In the genomic region with DNA sequence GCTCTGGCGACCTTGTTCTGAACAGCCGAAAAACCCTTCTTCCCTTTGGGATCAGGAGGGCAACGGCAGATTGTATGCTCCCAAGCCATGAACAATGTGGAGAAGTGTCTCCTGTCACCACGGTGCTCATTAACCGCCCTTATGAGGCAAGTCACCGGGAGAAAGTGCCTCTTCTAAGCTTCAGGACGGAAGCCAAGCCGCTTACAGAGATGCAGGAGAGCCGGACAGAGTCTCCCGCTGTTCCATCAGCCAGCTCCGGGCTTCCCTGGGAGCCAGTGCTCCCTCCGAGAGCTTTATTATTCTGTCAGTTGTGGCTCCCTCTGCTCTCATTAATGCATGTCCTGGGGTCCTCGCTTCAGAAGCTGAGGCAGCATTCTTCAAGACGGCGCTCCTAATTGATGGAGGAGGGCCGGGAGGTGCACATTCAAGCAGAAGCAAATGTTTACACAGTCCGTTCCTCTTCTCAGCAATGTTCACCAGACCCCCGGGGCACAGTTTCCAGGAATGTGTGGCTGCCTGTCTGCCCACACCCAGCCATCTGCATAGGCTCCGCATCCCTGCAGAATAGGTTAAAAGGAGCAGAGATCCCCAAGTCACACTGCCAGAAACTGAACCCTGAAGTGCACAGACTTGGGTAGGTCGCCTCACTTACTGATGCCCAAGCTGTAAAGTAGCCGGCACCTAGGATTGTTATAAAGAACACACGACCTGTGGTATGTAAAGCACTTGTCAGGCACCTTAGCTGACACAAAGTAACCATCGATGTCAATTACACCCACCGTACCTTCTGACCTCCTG, we compare ENCODE assay signal across 8 mouse cellular contexts.
DNase-seq lines count a peak whose midpoint lies in the region; ATAC-seq and TF ChIP-seq lines count a peak whose summit lies in the region.

No protein-coding gene starts in this region.

- ATAC-seq in frontal cortex, adult (ENCODE audit: low TSS enrichment): peak; percentile 75
- no peak for ATAC-seq in liver, embryonic 14.5 days (ENCODE audit: insufficient read depth)
- ATAC-seq in activated CD4-positive, CD25-positive, alpha-beta regulatory T cell, adult 4 months: no peak

- no peak for TF ChIP-seq EP300 in liver, embryonic 14.5 days (IDR thresholded peaks at IDR 0.05; ENCODE audit: low read depth)

- H3K27ac ChIP-seq in liver, embryonic 14.5 days: no peak overlapping the region

- no peaks in the 10 kb centered on the region for H3K27me3 ChIP-seq in liver, embryonic 14.5 days (ENCODE audit: control insufficient read depth, insufficient read depth, low read length)

- H3K4me1 ChIP-seq in liver, embryonic 14.5 days (replicated peaks; ENCODE audit: control insufficient read depth in 2 of 2, insufficient read depth in 2 of 2, low read length in 1 of 2): 0 out of 4 replicates have a peak, but pooled peaks cover 0 to 2% of the 10 kb centered on the region in 2 experiments

- peak overlapping the region; percentile 27; the same call in 1 of the 2 replicates for H3K4me2 ChIP-seq in liver, embryonic 14.5 days (ENCODE audit: low read depth)

- H3K4me3 ChIP-seq in liver, embryonic 14.5 days (ENCODE audit: insufficient read depth in 1 of 2, low read depth in 2 of 2, low read length in 2 of 2): no peak overlapping the region

- 5% methylated on average over 24 of the region's 24 CpGs for WGBS in liver, embryonic 14.5 days (ENCODE audit: insufficient replicate concordance)

- no peak for DNase-seq in frontal cortex, postnatal 36 days (ENCODE audit: low spot score in 2 of 2)
- DNase-seq in right cerebral cortex, postnatal 25 days: peak; percentile 25
- DNase-seq in right cerebral cortex, postnatal 36 days (ENCODE audit: low spot score in 2 of 2): no peak
- no peak for DNase-seq in liver, embryonic 14.5 days (ENCODE audit: low read depth in 3 of 3, low spot score in 3 of 3)
- DNase-seq in ovary, postnatal 36 days (ENCODE audit: low spot score): no peak
- no peak for DNase-seq in spleen, postnatal 36 days (ENCODE audit: low spot score in 2 of 2)

- TF ChIP-seq CTCF in liver, embryonic 14.5 days (IDR thresholded peaks at IDR 0.05; ENCODE audit: low read depth): no peak

- H3K36me3 ChIP-seq in liver, embryonic 14.5 days (replicated peaks; ENCODE audit: control insufficient read depth, insufficient read depth, low read depth): no peaks in the 10 kb centered on the region

- no peaks in the 10 kb centered on the region for H3K9me3 ChIP-seq in liver, embryonic 14.5 days (ENCODE audit: control insufficient read depth, low read length)

- H3K9ac ChIP-seq in liver, embryonic 14.5 days (replicated peaks): no peak overlapping the region
